Mouse (Mus musculus) embryonic facial prominence, embryonic 12.5 days (tissue): ENCODE data around the gene Hdac4. TPM values are rescaled to one million over a fixed set of nuclear protein-coding genes. Genes with fewer than 3 reads are reported as not detected.

Experiments
- ATAC-seq: fragments of 200-750 bp; cut with Nextera tagmentation; 2 replicates; pipeline ENCODE4 v1.8.0; 2017; ENCODE audit not compliant: insufficient number of reproducible peaks, insufficient read depth, low FRiP score, low TSS enrichment
- H3K27ac ChIP-seq: fragments of 300-500 bp; sonication (generic); 2 replicates; pipeline ENCODE4 v1.5.1; 2016; ENCODE audit warnings: mild to moderate bottlenecking
- H3K27me3 ChIP-seq: fragments of 300-500 bp; sonication (generic); 2 replicates; pipeline ENCODE4 v1.6.1; 2016; ENCODE audit warnings: mild to moderate bottlenecking, moderate library complexity
- H3K36me3 ChIP-seq: fragments of 300-500 bp; sonication (generic); 2 replicates; pipeline ENCODE4 v1.6.1; 2016; ENCODE audit warnings: mild to moderate bottlenecking
- H3K4me1 ChIP-seq: fragments of 300-500 bp; sonication (generic); 2 replicates; pipeline ENCODE4 v1.6.1; 2016
- H3K4me2 ChIP-seq: fragments of 300-500 bp; sonication (generic); replicated peaks from 2 replicates; pipeline ENCODE4 v1.6.1; 2016; ENCODE audit warnings: mild to moderate bottlenecking, moderate library complexity
- H3K4me3 ChIP-seq: fragments of 300-500 bp; sonication (generic); 2 replicates; pipeline ENCODE4 v1.5.1; 2016; ENCODE audit warnings: mild to moderate bottlenecking
- H3K9ac ChIP-seq: fragments of 300-500 bp; sonication (generic); 2 replicates; pipeline ENCODE4 v1.6.1; 2016; ENCODE audit warnings: mild to moderate bottlenecking, moderate library complexity
- H3K9me3 ChIP-seq: fragments of 300-500 bp; sonication (generic); 2 replicates; pipeline ENCODE4 v1.6.1; 2016; ENCODE audit warnings: mild to moderate bottlenecking, moderate library complexity
- WGBS: fragments of 180-500 bp; shearing (Covaris S2); methylation state at CpG from one replicate; pipeline ENCODE4 v1.1.7; 2016; 5-methylcytosine and 5-hydroxymethylcytosine counted together
- polyA plus RNA-seq: library from polyadenylated mRNA; unstranded; fragments of >200 nt; fragmentation: Nextera tagmentation; extraction: Ambion mirVana; gene quantifications from 2 replicates; pipeline ENCODE4 v1.2.1, GENCODE M21; 2016

Hdac4 gene
- polyA plus RNA-seq, 1 experiment from 2014 or later: 24.2 TPM

GRCm38 (mm10) chr1:92107521-92107920, 88.0 kb downstream of the Hdac4 start:
- no peak for ATAC-seq
- 88% methylated on average over 2 of the region's 2 CpGs for WGBS
- H3K36me3 ChIP-seq: no peaks in the 10 kb centered on the region

GRCm38 (mm10) chr1:92106486-92107160, 88.9 kb downstream of the Hdac4 start:
- Histone ChIP-seq H3K9me3 (no peaks in the 10 kb centered on the region), H3K27ac (no peak overlapping the region), H3K4me3 (no peak overlapping the region), H3K4me1 (0 out of 2 replicates have a peak, but pooled peaks cover 5% of the 10 kb centered on the region), H3K36me3 (no peaks in the 10 kb centered on the region), H3K4me2 (no peak overlapping the region), H3K9ac (no peak overlapping the region), H3K27me3 (no peaks in the 10 kb centered on the region)
- WGBS: 88% methylated on average over 4 of the region's 4 CpGs
- ATAC-seq: no peak

More at GRCm38 (mm10) chr1:92107521-92107920, 88.0 kb downstream of the Hdac4 start:
- Histone ChIP-seq H3K4me3 (no peak overlapping the region), H3K4me1 (peaks cover 11% of the 10 kb centered on the region), H3K27ac (no peak overlapping the region), H3K27me3 (no peaks in the 10 kb centered on the region), H3K9me3 (no peaks in the 10 kb centered on the region), H3K9ac (no peak overlapping the region), H3K4me2 (no peak overlapping the region)

- Histone ChIP-seq H3K27ac (no peak overlapping the region), H3K9ac (no peak overlapping the region), H3K4me1 (no peaks in the 10 kb centered on the region), H3K4me3 (no peak overlapping the region), H3K27me3 (no peaks in the 10 kb centered on the region), H3K4me2 (no peak overlapping the region), H3K36me3 (no peaks in the 10 kb centered on the region), H3K9me3 (no peaks in the 10 kb centered on the region)
- WGBS: 89% methylated on average over 3 of the region's 3 CpGs
- no peak for ATAC-seq
These were observed 90.8 kb downstream of the Hdac4 start for GRCm38 (mm10) chr1:92104718-92105117.

- Histone ChIP-seq H3K27ac (no peak overlapping the region), H3K4me2 (no peak overlapping the region), H3K36me3 (no peaks in the 10 kb centered on the region), H3K4me1 (no peaks in the 10 kb centered on the region), H3K9me3 (no peaks in the 10 kb centered on the region), H3K9ac (no peak overlapping the region), H3K4me3 (no peak overlapping the region), H3K27me3 (no peaks in the 10 kb centered on the region)
- no peak for ATAC-seq
These were observed 91.5 kb downstream of the Hdac4 start for GRCm38 (mm10) chr1:92103971-92104370.

GRCm38 (mm10) chr1:92103377-92103776, 92.1 kb downstream of the Hdac4 start:
- no peaks in the 10 kb centered on the region for H3K9me3 ChIP-seq
- H3K4me3 ChIP-seq: no peak overlapping the region
- no peak overlapping the region for H3K4me2 ChIP-seq
- no peak overlapping the region for H3K9ac ChIP-seq
- WGBS: 73% methylated on average over 3 of the region's 3 CpGs
- H3K4me1 ChIP-seq: no peaks in the 10 kb centered on the region
- ATAC-seq: no peak
- no peak overlapping the region for H3K27ac ChIP-seq
- no peaks in the 10 kb centered on the region for H3K36me3 ChIP-seq
- H3K27me3 ChIP-seq: no peaks in the 10 kb centered on the region

GRCm38 (mm10) chr1:92102825-92103224, 92.7 kb downstream of the Hdac4 start:
- Histone ChIP-seq H3K27ac (no peak overlapping the region), H3K4me1 (no peaks in the 10 kb centered on the region), H3K9ac (no peak overlapping the region), H3K4me3 (no peak overlapping the region), H3K36me3 (no peaks in the 10 kb centered on the region), H3K4me2 (no peak overlapping the region), H3K27me3 (no peaks in the 10 kb centered on the region), H3K9me3 (no peaks in the 10 kb centered on the region)
- no peak for ATAC-seq
- WGBS: 93% methylated on average over 1 of the region's 1 CpGs

- Histone ChIP-seq H3K9me3 (no peaks in the 10 kb centered on the region), H3K4me1 (no peaks in the 10 kb centered on the region), H3K27ac (no peak overlapping the region), H3K4me3 (no peak overlapping the region), H3K36me3 (no peaks in the 10 kb centered on the region), H3K27me3 (no peaks in the 10 kb centered on the region), H3K4me2 (no peak overlapping the region), H3K9ac (no peak overlapping the region)
- ATAC-seq: no peak
- 78% methylated on average over 4 of the region's 4 CpGs for WGBS
These were observed 95.1 kb downstream of the Hdac4 start for GRCm38 (mm10) chr1:92100371-92100891.

GRCm38 (mm10) chr1:92099964-92100363, 95.5 kb downstream of the Hdac4 start:
- H3K27me3 ChIP-seq: no peaks in the 10 kb centered on the region
- no peak overlapping the region for H3K27ac ChIP-seq
- no peaks in the 10 kb centered on the region for H3K9me3 ChIP-seq
- no peaks in the 10 kb centered on the region for H3K4me1 ChIP-seq
- no peak overlapping the region for H3K4me3 ChIP-seq
- WGBS: 90% methylated on average over 4 of the region's 4 CpGs
- no peaks in the 10 kb centered on the region for H3K36me3 ChIP-seq
- ATAC-seq: no peak
- H3K4me2 ChIP-seq: no peak overlapping the region
- no peak overlapping the region for H3K9ac ChIP-seq

GRCm38 (mm10) chr1:92099502-92099901, 96.0 kb downstream of the Hdac4 start:
- ATAC-seq: no peak
- H3K4me2 ChIP-seq: no peak overlapping the region
- WGBS: 71% methylated on average over 4 of the region's 4 CpGs
- no peak overlapping the region for H3K27ac ChIP-seq
- H3K9me3 ChIP-seq: no peaks in the 10 kb centered on the region
- no peak overlapping the region for H3K9ac ChIP-seq
- no peaks in the 10 kb centered on the region for H3K4me1 ChIP-seq
- H3K27me3 ChIP-seq: no peaks in the 10 kb centered on the region
- H3K4me3 ChIP-seq: no peak overlapping the region
- no peaks in the 10 kb centered on the region for H3K36me3 ChIP-seq

GRCm38 (mm10) chr1:92098456-92098855, 97.0 kb downstream of the Hdac4 start:
- no peak overlapping the region for H3K9ac ChIP-seq
- no peak for ATAC-seq
- 91% methylated on average over 3 of the region's 3 CpGs for WGBS

GRCm38 (mm10) chr1:92096991-92097525, 98.4 kb downstream of the Hdac4 start:
- Histone ChIP-seq H3K27ac (no peak overlapping the region), H3K4me2 (no peak overlapping the region), H3K4me1 (no peaks in the 10 kb centered on the region), H3K9me3 (no peaks in the 10 kb centered on the region), H3K27me3 (no peaks in the 10 kb centered on the region), H3K4me3 (no peak overlapping the region), H3K36me3 (no peaks in the 10 kb centered on the region), H3K9ac (no peak overlapping the region)
- WGBS: 64% methylated on average over 3 of the region's 3 CpGs
- no peak for ATAC-seq

More at GRCm38 (mm10) chr1:92098456-92098855, 97.0 kb downstream of the Hdac4 start:
- Histone ChIP-seq H3K9me3 (no peaks in the 10 kb centered on the region), H3K27ac (no peak overlapping the region), H3K4me3 (no peak overlapping the region), H3K27me3 (no peaks in the 10 kb centered on the region), H3K4me2 (no peak overlapping the region), H3K36me3 (no peaks in the 10 kb centered on the region), H3K4me1 (no peaks in the 10 kb centered on the region)

- Histone ChIP-seq H3K9ac (no peak overlapping the region), H3K4me1 (peaks cover under 1% of the 10 kb centered on the region; the same call in 1 of the 2 replicates), H3K36me3 (no peaks in the 10 kb centered on the region), H3K27me3 (no peaks in the 10 kb centered on the region), H3K9me3 (no peaks in the 10 kb centered on the region), H3K4me3 (no peak overlapping the region), H3K27ac (no peak overlapping the region), H3K4me2 (no peak overlapping the region)
- WGBS: 89% methylated on average over 4 of the region's 4 CpGs
- no peak for ATAC-seq
These were observed 103.2 kb downstream of the Hdac4 start for GRCm38 (mm10) chr1:92092286-92092685.
